Mouse (Mus musculus) ES-Bruce4 (cell line): ENCODE measurements around the gene Pik3r3. TPM values are rescaled to one million over a fixed set of nuclear protein-coding genes. Genes with fewer than 3 reads are reported as not detected.
A peak's percentile ranks its signal among the peaks of the same experiment; 100 is the strongest.

Experiments
- H3K27ac ChIP-seq: 2 replicates; pipeline ENCODE4 v1.5.1; 2012; ENCODE audit warnings: low read length, inconsistent platforms; ENCODE audit not compliant: insufficient read depth
- H3K27me3 ChIP-seq: 2 replicates; pipeline ENCODE4 v1.6.1; 2012; ENCODE audit warnings: mild to moderate bottlenecking, low read length, inconsistent platforms; ENCODE audit not compliant: control insufficient read depth, poor library complexity, insufficient read depth, severe bottlenecking
- H3K36me3 ChIP-seq: 2 replicates; pipeline ENCODE4 v1.6.1; 2012; ENCODE audit warnings: inconsistent platforms, mild to moderate bottlenecking, low read length, moderate library complexity; ENCODE audit not compliant: control insufficient read depth, poor library complexity, insufficient read depth, severe bottlenecking
- H3K4me1 ChIP-seq: one replicate; pipeline ENCODE4 v1.8.1; 2011; ENCODE audit warnings: low read length; ENCODE audit not compliant: control insufficient read depth, insufficient read depth
- H3K4me3 ChIP-seq: 2 replicates; pipeline ENCODE4 v1.5.1; 2011; ENCODE audit warnings: low read depth, mild to moderate bottlenecking, low read length
- H3K9ac ChIP-seq: 2 replicates; pipeline ENCODE4 v1.6.1; 2012; ENCODE audit warnings: low read depth, mild to moderate bottlenecking, inconsistent platforms; ENCODE audit not compliant: poor library complexity, severe bottlenecking
- H3K9me3 ChIP-seq: replicated peaks from 2 replicates; pipeline ENCODE4 v1.6.1; 2012; ENCODE audit warnings: mild to moderate bottlenecking, low read length, inconsistent platforms; ENCODE audit not compliant: control insufficient read depth, poor library complexity, insufficient read depth, severe bottlenecking
- CTCF ChIP-seq: IDR thresholded peaks from one replicate; pipeline ENCODE4 v1.8.1; 2011; ENCODE audit warnings: low read depth, low read length
- EP300 ChIP-seq: IDR thresholded peaks from 2 replicates; pipeline ENCODE4 v1.6.1; 2011; ENCODE audit warnings: low read depth, low read length; ENCODE audit not compliant: insufficient read depth
- POLR2A ChIP-seq: IDR thresholded peaks from one replicate; pipeline ENCODE4 v1.8.1; 2011; ENCODE audit warnings: low read length; ENCODE audit not compliant: insufficient read depth
- polyA plus RNA-seq: library from polyadenylated mRNA; stranded (reverse); fragments of >200 nt; gene quantifications from 2 replicates; pipeline ENCODE4 v1.2.4, GENCODE M21; 2011; ENCODE audit warnings: low read depth; ENCODE audit not compliant: missing spikeins, insufficient read depth, insufficient read length

The Pik3r3 gene
- 4.4 and 4.5 TPM in 2 replicates for polyA plus RNA-seq

GRCm38 (mm10) chr4:116221140-116221851 lies at the start of gene Pik3r3:
Gene Pik3r3 (plus strand): TSS chr4:116221618.
- Histone ChIP-seq H3K4me3 (peak within 1 kb of the TSS; percentile 70), H3K36me3 (no peaks in the 10 kb centered on the region), H3K27ac (peak within 1 kb of the TSS; percentile 73), H3K9ac (peak within 1 kb of the TSS; percentile 65), H3K27me3 (no peaks in the 10 kb centered on the region), H3K4me1 (no peaks in the 10 kb centered on the region), H3K9me3 (no peaks in the 10 kb centered on the region)
- TF ChIP-seq POLR2A, result peak; percentile 87
- TF ChIP-seq CTCF, result no peak
- TF ChIP-seq EP300, result no peak

GRCm38 (mm10) chr4:116173072-116173471 lies 48.3 kb upstream of the Pik3r3 start, which contains the start of the genes 1700042G07Rik and Gm49337:
Gene 1700042G07Rik (plus strand): TSS chr4:116173372.
Gene Gm49337 (plus strand): TSS chr4:116173384.
- Histone ChIP-seq H3K4me3 (no peak within 1 kb of the TSS), H3K27ac (no peak within 1 kb of the TSS), H3K27me3 (no peaks in the 10 kb centered on the region), H3K9ac (no peak within 1 kb of the TSS), H3K36me3 (no peaks in the 10 kb centered on the region), H3K4me1 (peaks cover 2% of the 10 kb centered on the region), H3K9me3 (no peaks in the 10 kb centered on the region)
- TF ChIP-seq EP300, result no peak

GRCm38 (mm10) chr4:116173752-116174151 lies 47.7 kb upstream of the Pik3r3 start:
- no peak overlapping the region for H3K27ac ChIP-seq
- no peak for TF ChIP-seq CTCF
- TF ChIP-seq POLR2A, result no peak
- TF ChIP-seq EP300, result no peak

GRCm38 (mm10) chr4:116174466-116175116 lies 46.8 kb upstream of the Pik3r3 start:
- no peak overlapping the region for H3K9ac ChIP-seq
- H3K36me3 ChIP-seq, result no peaks in the 10 kb centered on the region

More at GRCm38 (mm10) chr4:116173752-116174151, 47.7 kb upstream of the Pik3r3 start:
- peaks cover 2% of the 10 kb centered on the region for H3K4me1 ChIP-seq
- H3K36me3 ChIP-seq, result no peaks in the 10 kb centered on the region
- H3K9me3 ChIP-seq, result no peaks in the 10 kb centered on the region
- H3K4me3 ChIP-seq, result no peak overlapping the region
- no peak overlapping the region for H3K9ac ChIP-seq
- no peaks in the 10 kb centered on the region for H3K27me3 ChIP-seq

GRCm38 (mm10) chr4:116175136-116175535 lies 46.3 kb upstream of the Pik3r3 start:
- no peaks in the 10 kb centered on the region for H3K36me3 ChIP-seq
- H3K9me3 ChIP-seq, result no peaks in the 10 kb centered on the region
- no peak overlapping the region for H3K27ac ChIP-seq
- H3K27me3 ChIP-seq, result no peaks in the 10 kb centered on the region
- TF ChIP-seq CTCF, result no peak
- TF ChIP-seq POLR2A, result no peak
- TF ChIP-seq EP300, result no peak
- peaks cover 2% of the 10 kb centered on the region for H3K4me1 ChIP-seq
- no peak overlapping the region for H3K4me3 ChIP-seq
- no peak overlapping the region for H3K9ac ChIP-seq

More at GRCm38 (mm10) chr4:116174466-116175116, 46.8 kb upstream of the Pik3r3 start:
- H3K4me3 ChIP-seq, result no peak overlapping the region
- peaks cover 2% of the 10 kb centered on the region for H3K4me1 ChIP-seq
- TF ChIP-seq CTCF, result no peak
- TF ChIP-seq EP300, result no peak
- TF ChIP-seq POLR2A, result no peak
- no peaks in the 10 kb centered on the region for H3K9me3 ChIP-seq
- H3K27ac ChIP-seq, result no peak overlapping the region
- no peaks in the 10 kb centered on the region for H3K27me3 ChIP-seq

GRCm38 (mm10) chr4:116175711-116176542 lies 45.5 kb upstream of the Pik3r3 start:
- peak overlapping the region; percentile 86; the same call in 1 of the 2 replicates for H3K27ac ChIP-seq
- no peaks in the 10 kb centered on the region for H3K36me3 ChIP-seq
- H3K9me3 ChIP-seq, result no peaks in the 10 kb centered on the region
- H3K9ac ChIP-seq, result 0 out of 2 replicates have a peak overlapping the region, but pooled peaks have one; percentile 33
- TF ChIP-seq EP300, result no peak
- no peak for TF ChIP-seq CTCF
- no peak for TF ChIP-seq POLR2A
- peaks cover 2% of the 10 kb centered on the region for H3K4me1 ChIP-seq
- H3K4me3 ChIP-seq, result peak overlapping the region; percentile 70
- H3K27me3 ChIP-seq, result no peaks in the 10 kb centered on the region
